In genomic region chr11:116825230-116825629, GRCm38 (mm10) we compare ENCODE assay signal across 9 mouse cellular contexts. TPM values are rescaled to one million over a fixed set of nuclear protein-coding genes. Genes with fewer than 3 reads are reported as not detected.
DNase-seq lines count a peak whose midpoint lies in the region; ATAC-seq and TF ChIP-seq lines count a peak whose summit lies in the region.
"Had no signal": no experiment of that assay in that cellular context is flagged by ENCODE, and none has a peak within 500 bp of the region (broad histone marks: within the 10 kb centered on the region; RNA-seq: fewer than 3 reads in every experiment).

No protein-coding gene starts in this region.

- no peaks in the 10 kb centered on the region for H3K36me3 ChIP-seq in kidney, embryonic 15.5 days
- 0 out of 2 replicates have a peak, but pooled peaks cover 5% of the 10 kb centered on the region for H3K36me3 ChIP-seq in hindbrain, embryonic 10.5 days
- no peaks in the 10 kb centered on the region for H3K36me3 ChIP-seq in myocyte (ENCODE audit: control insufficient read depth, insufficient read depth)
- H3K36me3 ChIP-seq: limb, embryonic 12.5 days had no signal

- no peak overlapping the region for H3ac ChIP-seq in myocyte (ENCODE audit: control insufficient read depth, insufficient read length)

- H3K27me3 ChIP-seq in kidney, embryonic 15.5 days: no peaks in the 10 kb centered on the region
- H3K27me3 ChIP-seq in hindbrain, embryonic 10.5 days (ENCODE audit: insufficient read depth, poor library complexity, severe bottlenecking): no peaks in the 10 kb centered on the region
- no peaks in the 10 kb centered on the region for H3K27me3 ChIP-seq in myocyte (ENCODE audit: control insufficient read depth, insufficient read depth, insufficient read length)
- H3K27me3 ChIP-seq: limb, embryonic 12.5 days had no signal

- no peak overlapping the region for H3K9ac ChIP-seq in kidney, embryonic 15.5 days
- H3K9ac ChIP-seq: limb, embryonic 12.5 days had no signal

- no peak for DNase-seq in kidney, adult 8-10 months
- peak; percentile 56 for DNase-seq in adrenal gland, postnatal 25 days
- peak; percentile 31 for DNase-seq in hindbrain, embryonic 10.5 days (ENCODE audit: low spot score)
- DNase-seq in left cerebral cortex, postnatal 10 days (ENCODE audit: extremely low spot score in 1 of 2, low spot score in 2 of 2): no peak
- DNase-seq: cerebellum, postnatal 25 days had no signal

- no peaks in the 10 kb centered on the region for H3K9me3 ChIP-seq in kidney, embryonic 15.5 days (replicated peaks)
- no peaks in the 10 kb centered on the region for H3K9me3 ChIP-seq in hindbrain, embryonic 10.5 days
- H3K9me3 ChIP-seq: limb, embryonic 12.5 days had no signal

- no peak for ATAC-seq in kidney, embryonic 15.5 days (replicated peaks; ENCODE audit: low FRiP score)
- no peak for ATAC-seq in inflammation-experienced regulatory T-cells, adult 6 months

- no peak overlapping the region for H3K4me2 ChIP-seq in kidney, embryonic 15.5 days
- peak overlapping the region; percentile 90 for H3K4me2 ChIP-seq in myocyte (ENCODE audit: low read depth)
- H3K4me2 ChIP-seq: limb, embryonic 12.5 days had no signal

- TF ChIP-seq POLR2A in myocyte (IDR thresholded peaks at IDR 0.05; ENCODE audit: insufficient read length, low read depth): no peak

- intact Hi-C loops in left cerebral cortex, postnatal 10 days (cut with DNase I): no loop called here

- peaks cover 63% of the 10 kb centered on the region for H3K4me1 ChIP-seq in kidney, embryonic 15.5 days
- peaks cover 75% of the 10 kb centered on the region for H3K4me1 ChIP-seq in hindbrain, embryonic 10.5 days (replicated peaks)

- H3K4me3 ChIP-seq in kidney, embryonic 15.5 days (replicated peaks): no peak overlapping the region
- peak overlapping the region; percentile 85 for H3K4me3 ChIP-seq in hindbrain, embryonic 10.5 days
- peak overlapping the region; percentile 61 for H3K4me3 ChIP-seq in myocyte
- H3K4me3 ChIP-seq: limb, embryonic 12.5 days had no signal

- 45% methylated on average over 3 of the region's 5 CpGs for WGBS in kidney, embryonic 15.5 days
- WGBS in hindbrain, embryonic 10.5 days: 30% methylated on average over 5 of the region's 5 CpGs

- H3K27ac ChIP-seq in kidney, embryonic 15.5 days: peak overlapping the region; percentile 48
- peak overlapping the region; percentile 94 for H3K27ac ChIP-seq in hindbrain, embryonic 10.5 days
- H3K27ac ChIP-seq: limb, embryonic 12.5 days had no signal

- H3K79me2 ChIP-seq in myocyte (ENCODE audit: control insufficient read depth, insufficient read depth): peaks cover 73% of the 10 kb centered on the region

TF ChIP-seq in myocyte, 11 proteins besides CTCF, POLR2A, EP300 and RAD21:
- TF ChIP-seq SRF (IDR thresholded peaks at IDR 0.05; ENCODE audit: control insufficient read depth, insufficient read length, low read depth) (no peak), USF1 (IDR thresholded peaks at IDR 0.05; ENCODE audit: low read depth) (no peak), MYOG (IDR thresholded peaks at IDR 0.05; ENCODE audit: control insufficient read depth in 1 of 3, insufficient read depth in 1 of 3, insufficient read length in 2 of 3, low read depth in 2 of 3) (peak; percentile 64 to 91 (median 78)), POLR2AphosphoS2 (IDR thresholded peaks at IDR 0.05; ENCODE audit: insufficient read length, low read depth) (peak; percentile 19), MYOD1 (IDR thresholded peaks at IDR 0.05; ENCODE audit: control insufficient read depth in 1 of 3, insufficient read length in 2 of 3, low read depth in 2 of 3) (peak; percentile 93 to 99 (median 98)), TCF12 (IDR thresholded peaks at IDR 0.05; ENCODE audit: insufficient read depth, poor library complexity, severe bottlenecking) (peak; percentile 89), TCF3 (IDR thresholded peaks at IDR 0.05; ENCODE audit: insufficient read length, low read depth) (peak; percentile 76), MAX (IDR thresholded peaks at IDR 0.05; ENCODE audit: low read depth) (no peak)
TF ChIP-seq in myocyte: peak in this region for 5.

RNA-seq across cellular contexts. Expression of gene Mxra7, which starts 2.6 kb away (rescaled TPM):
- polyA plus RNA-seq in kidney, embryonic 15.5 days (2015; fragmentation: Nextera tagmentation; extraction: Ambion mirVana): 16.7 and 20.8 TPM in 2 replicates
- 26.0 and 44.7 TPM in 2 replicates for total RNA-seq in adrenal gland, postnatal 25 days (2021)
- polyA plus RNA-seq in hindbrain, embryonic 10.5 days (2016; fragmentation: Nextera tagmentation; extraction: Ambion mirVana): 30.6 and 71.7 TPM in 2 replicates
- 126 TPM for polyA plus RNA-seq in myocyte (2012; fragmentation: generic; extraction: Trizol)
- 10 to 100 TPM; 13.2 to 15.0 TPM for total RNA-seq in left cerebral cortex, postnatal 10 days (2021)
- polyA plus RNA-seq in inflammation-experienced regulatory T-cells, adult 6 months (2017; shearing (Covaris generic)): not detected

RNA-seq across cellular contexts. Expression of gene Mettl23, which starts 17.8 kb away (rescaled TPM):
- 51.5 and 60.6 TPM in 2 replicates for polyA plus RNA-seq in kidney, embryonic 15.5 days (2015; fragmentation: Nextera tagmentation; extraction: Ambion mirVana)
- 21.7 and 29.6 TPM in 2 replicates for total RNA-seq in adrenal gland, postnatal 25 days (2021)
- 61.4 and 62.3 TPM in 2 replicates for polyA plus RNA-seq in hindbrain, embryonic 10.5 days (2016; fragmentation: Nextera tagmentation; extraction: Ambion mirVana)
- polyA plus RNA-seq in myocyte (2012; fragmentation: generic; extraction: Trizol): 34.0 TPM
- 10 to 100 TPM; 26.7 to 29.4 TPM for total RNA-seq in left cerebral cortex, postnatal 10 days (2021)
- 100 to 1,000 TPM; 121 to 151 (median 145) TPM for polyA plus RNA-seq in inflammation-experienced regulatory T-cells, adult 6 months (2017; shearing (Covaris generic))

RNA-seq across cellular contexts. Expression of gene Jmjd6, which starts 18.0 kb away (rescaled TPM):
- 72.6 and 75.5 TPM in 2 replicates for polyA plus RNA-seq in kidney, embryonic 15.5 days (2015; fragmentation: Nextera tagmentation; extraction: Ambion mirVana)
- 28.4 and 38.5 TPM in 2 replicates for total RNA-seq in adrenal gland, postnatal 25 days (2021)
- 93.4 and 96.9 TPM in 2 replicates for polyA plus RNA-seq in hindbrain, embryonic 10.5 days (2016; fragmentation: Nextera tagmentation; extraction: Ambion mirVana)
- polyA plus RNA-seq in myocyte (2012; fragmentation: generic; extraction: Trizol): 55.1 TPM
- 10 to 100 TPM; 27.7 to 29.3 TPM for total RNA-seq in left cerebral cortex, postnatal 10 days (2021)
- polyA plus RNA-seq in inflammation-experienced regulatory T-cells, adult 6 months (2017; shearing (Covaris generic)): 10 to 100 TPM; 49.7 to 58.8 (median 53.6) TPM

RNA-seq across cellular contexts. Expression of gene Mfsd11, which starts 27.0 kb away (rescaled TPM):
- polyA plus RNA-seq in kidney, embryonic 15.5 days (2015; fragmentation: Nextera tagmentation; extraction: Ambion mirVana): 37.9 and 39.6 TPM in 2 replicates
- 39.6 and 41.7 TPM in 2 replicates for total RNA-seq in adrenal gland, postnatal 25 days (2021)
- 25.6 and 27.5 TPM in 2 replicates for polyA plus RNA-seq in hindbrain, embryonic 10.5 days (2016; fragmentation: Nextera tagmentation; extraction: Ambion mirVana)
- 40.0 TPM for polyA plus RNA-seq in myocyte (2012; fragmentation: generic; extraction: Trizol)
- 10 to 100 TPM; 39.8 to 49.4 TPM for total RNA-seq in left cerebral cortex, postnatal 10 days (2021)
- 10 to 100 TPM; 18.7 to 31.0 (median 29.0) TPM for polyA plus RNA-seq in inflammation-experienced regulatory T-cells, adult 6 months (2017; shearing (Covaris generic))

RNA-seq across cellular contexts. Expression of gene Srsf2, which starts 27.7 kb away (rescaled TPM):
- polyA plus RNA-seq in kidney, embryonic 15.5 days (2015; fragmentation: Nextera tagmentation; extraction: Ambion mirVana): 810 and 860 TPM in 2 replicates
- 254 and 258 TPM in 2 replicates for total RNA-seq in adrenal gland, postnatal 25 days (2021)
- polyA plus RNA-seq in hindbrain, embryonic 10.5 days (2016; fragmentation: Nextera tagmentation; extraction: Ambion mirVana): 818 and 839 TPM in 2 replicates
- 145 TPM for polyA plus RNA-seq in myocyte (2012; fragmentation: generic; extraction: Trizol)
- total RNA-seq in left cerebral cortex, postnatal 10 days (2021): 100 to 1,000 TPM; 196 to 199 TPM
- 100 to 1,000 TPM; 189 to 367 (median 325) TPM for polyA plus RNA-seq in inflammation-experienced regulatory T-cells, adult 6 months (2017; shearing (Covaris generic))

Comparison
In these comparisons a context has a peak if more than half of its experiments do, and no peak if none do; other contexts are left out.
1. DNase-seq: peak in adrenal gland, postnatal 25 days (single experiment) and hindbrain, embryonic 10.5 days (single experiment); none in kidney, adult 8-10 months (0 of 2) and left cerebral cortex, postnatal 10 days (0 of 2).
2. RNA of gene Mxra7, which starts 2.6 kb away (polyA plus RNA-seq): 126 TPM in myocyte (single experiment), 30.6 to 71.7 TPM in hindbrain, embryonic 10.5 days and 16.7 to 20.8 TPM in kidney, embryonic 15.5 days; not detected in inflammation-experienced regulatory T-cells, adult 6 months; every median in the first group is over 10 times any median in the second.